Mouse (Mus musculus) CH12.LX (cell line): ENCODE measurements around the gene Cables2. TPM values are rescaled to one million over a fixed set of nuclear protein-coding genes. Genes with fewer than 3 reads are reported as not detected.

ENCODE experiments used
- DNase-seq: peaks from one replicate; pipeline ENCODE4 v3.0.0-alpha.2; 2013; ENCODE audit errors: extremely low read depth
- H3K27ac ChIP-seq: 2 replicates; pipeline ENCODE4 v1.5.1; 2012; ENCODE audit warnings: low read depth, mild to moderate bottlenecking, control low read depth, moderate library complexity; ENCODE audit not compliant: insufficient read depth
- H3K27me3 ChIP-seq: replicated peaks from 2 replicates; pipeline ENCODE3; 2012; ENCODE audit warnings: inconsistent platforms
- H3K36me3 ChIP-seq, 2 experiments: replicated peaks in 1 of 2; 2 replicates each; pipeline versions ENCODE3 to v1.6.1; 2012; ENCODE audit warnings: inconsistent platforms in 1 of 2, low read length in 1 of 2, mild to moderate bottlenecking in 1 of 2, mixed read lengths in 1 of 2, moderate library complexity in 1 of 2; ENCODE audit not compliant: control insufficient read depth in 1 of 2, insufficient read depth in 1 of 2
- H3K4me1 ChIP-seq, 2 experiments: 2 replicates each; pipeline ENCODE4 v1.6.1; 2012; ENCODE audit warnings: inconsistent platforms in 1 of 2, moderate library complexity in 1 of 2; ENCODE audit not compliant: insufficient read depth in 2 of 2, control insufficient read depth in 1 of 2
- H3K4me2 ChIP-seq: 2 replicates; pipeline ENCODE4 v1.6.1; 2012; ENCODE audit warnings: low read depth, mild to moderate bottlenecking, control low read depth; ENCODE audit not compliant: poor library complexity, insufficient read depth, severe bottlenecking
- H3K4me3 ChIP-seq, 3 experiments: fragments of 150-350 bp in 1 of 3; sonication (generic) in 1 of 3; replicated peaks in 1 of 3; 2 replicates each; pipeline versions ENCODE3 to v1.5.1; 2011 to 2012; ENCODE audit warnings: low read depth in 2 of 3, low read length in 2 of 3, mild to moderate bottlenecking in 2 of 3, moderate library complexity in 2 of 3, control low read depth in 1 of 3, improper control_type of control experiment in 1 of 3, inconsistent platforms in 1 of 3, mixed read lengths in 1 of 3; ENCODE audit not compliant: poor library complexity in 1 of 3
- H3K79me2 ChIP-seq: replicated peaks from 2 replicates; pipeline ENCODE4 v1.6.1; 2012; ENCODE audit warnings: mild to moderate bottlenecking, moderate library complexity; ENCODE audit not compliant: control insufficient read depth, poor library complexity, insufficient read depth, severe bottlenecking; ENCODE audit errors: extremely low read depth
- H3K9ac ChIP-seq: 2 replicates; pipeline ENCODE4 v1.6.1; 2012; ENCODE audit warnings: low read depth, mild to moderate bottlenecking, control low read depth, moderate library complexity; ENCODE audit not compliant: insufficient read depth
- H3K9me3 ChIP-seq: replicated peaks from 2 replicates; pipeline ENCODE3; 2012; ENCODE audit warnings: low read length, inconsistent platforms, mixed read lengths
- BHLHE40 ChIP-seq: IDR thresholded peaks from 2 replicates; pipeline ENCODE4 v1.6.1; 2011; ENCODE audit warnings: mild to moderate bottlenecking, low read depth, low read length, improper control_type of control experiment
- CHD1 ChIP-seq: IDR thresholded peaks from 2 replicates; pipeline ENCODE4 v1.6.1; 2012; ENCODE audit warnings: low read depth, low read length, improper control_type of control experiment, inconsistent platforms
- E2F4 ChIP-seq: IDR thresholded peaks from 2 replicates; pipeline ENCODE4 v1.6.1; 2011; ENCODE audit warnings: low read depth, low read length, improper control_type of control experiment; ENCODE audit not compliant: insufficient replicate concordance
- ELF1 ChIP-seq: IDR thresholded peaks from 2 replicates; pipeline ENCODE4 v1.6.1; 2014; ENCODE audit warnings: low read depth, mild to moderate bottlenecking, inconsistent platforms, low read length, improper control_type of control experiment
- EP300 ChIP-seq: IDR thresholded peaks from 2 replicates; pipeline ENCODE4 v1.6.1; 2011; ENCODE audit warnings: low read length, improper control_type of control experiment
- HCFC1 ChIP-seq: IDR thresholded peaks from 2 replicates; pipeline ENCODE4 v1.6.1; 2012; ENCODE audit warnings: low read depth, mild to moderate bottlenecking, inconsistent platforms, low read length, improper control_type of control experiment
- JUND ChIP-seq: conservative IDR thresholded peaks from 2 replicates; pipeline ENCODE4 v1.6.1; 2011; ENCODE audit warnings: low read depth, low read length, improper control_type of control experiment
- MAFK ChIP-seq: IDR thresholded peaks from 2 replicates; pipeline ENCODE4 v1.6.1; 2011; ENCODE audit warnings: low read length, improper control_type of control experiment; ENCODE audit not compliant: insufficient replicate concordance
- MXI1 ChIP-seq: IDR thresholded peaks from 2 replicates; pipeline ENCODE4 v1.6.1; 2011; ENCODE audit warnings: mild to moderate bottlenecking, low read depth, low read length, improper control_type of control experiment
- MYC ChIP-seq: IDR thresholded peaks from 2 replicates; pipeline ENCODE4 v1.6.1; 2011; ENCODE audit warnings: low read depth, mild to moderate bottlenecking, improper control_type of control experiment, low read length
- NELFE ChIP-seq: IDR thresholded peaks from 2 replicates; pipeline ENCODE4 v1.6.1; 2011; ENCODE audit warnings: low read depth, low read length, improper control_type of control experiment
- PAX5 ChIP-seq: IDR thresholded peaks from 2 replicates; pipeline ENCODE4 v1.6.1; 2012; ENCODE audit warnings: low read length, inconsistent platforms, mixed read lengths
- RAD21 ChIP-seq: IDR thresholded peaks from 2 replicates; pipeline ENCODE4 v1.6.1; 2011; ENCODE audit warnings: low read depth, mild to moderate bottlenecking, low read length, improper control_type of control experiment, moderate library complexity
- RCOR1 ChIP-seq: conservative IDR thresholded peaks from 2 replicates; pipeline ENCODE4 v1.6.1; 2012; ENCODE audit warnings: low read depth, mild to moderate bottlenecking, inconsistent platforms, low read length, improper control_type of control experiment
- SMC3 ChIP-seq: IDR thresholded peaks from 2 replicates; pipeline ENCODE4 v1.6.1; 2011; ENCODE audit warnings: low read depth, low read length, improper control_type of control experiment
- TBP ChIP-seq: conservative IDR thresholded peaks from 2 replicates; pipeline ENCODE4 v1.6.1; 2011; ENCODE audit warnings: low read depth, low read length, improper control_type of control experiment
- TCF12 ChIP-seq: IDR thresholded peaks from 2 replicates; pipeline ENCODE4 v1.6.1; 2014; ENCODE audit warnings: low read depth, mild to moderate bottlenecking, inconsistent platforms, low read length, improper control_type of control experiment
- ZC3H11A ChIP-seq: IDR thresholded peaks from 2 replicates; pipeline ENCODE4 v1.6.1; 2012; ENCODE audit warnings: low read depth, mild to moderate bottlenecking, inconsistent platforms, low read length, improper control_type of control experiment
- ZNF384 ChIP-seq: IDR thresholded peaks from 2 replicates; pipeline ENCODE4 v1.6.1; 2012; ENCODE audit warnings: low read depth, low read length, improper control_type of control experiment, inconsistent platforms
- dilution Hi-C: fragments of 300-500 bp; cut with MboI; formaldehyde crosslinking; loops from 2 replicates; pipeline ENCODE4 v1.14.3; 2020; ENCODE audit warnings: low sequenced_read_pairs; ENCODE audit not compliant: extremely low pct_unique_long_range_greater_than_20kb, extremely low pct_ligation_motif_present
- in situ Hi-C: fragments of 300-500 bp; cut with MboI; formaldehyde crosslinking; loops from 3 replicates; pipeline ENCODE4 v1.14.3; 2019; ENCODE audit warnings: low sequenced_read_pairs, low pct_ligation_motif_present, low pct_unique_long_range_greater_than_20kb, mixed read lengths
- polyA plus RNA-seq: library from polyadenylated mRNA; unstranded; fragments of >175 nt; gene quantifications from 2 replicates; pipeline ENCODE4 v1.2.1, GENCODE M21; 2012; ENCODE audit warnings: low read depth; ENCODE audit not compliant: insufficient read length
- total RNA-seq, 2 experiments: library from RNA; depleted of rRNA; stranded (reverse); fragments of 300-350 nt in 1 of 2; fragments of >200 nt in 1 of 2; gene quantifications; 2 replicates each; pipeline ENCODE4 v1.2.3; 2012 to 2014

The Cables2 gene
- total and polyA plus RNA-seq, 3 experiments = 13.0 to 29.9 (median 17.2) TPM

DNA sequence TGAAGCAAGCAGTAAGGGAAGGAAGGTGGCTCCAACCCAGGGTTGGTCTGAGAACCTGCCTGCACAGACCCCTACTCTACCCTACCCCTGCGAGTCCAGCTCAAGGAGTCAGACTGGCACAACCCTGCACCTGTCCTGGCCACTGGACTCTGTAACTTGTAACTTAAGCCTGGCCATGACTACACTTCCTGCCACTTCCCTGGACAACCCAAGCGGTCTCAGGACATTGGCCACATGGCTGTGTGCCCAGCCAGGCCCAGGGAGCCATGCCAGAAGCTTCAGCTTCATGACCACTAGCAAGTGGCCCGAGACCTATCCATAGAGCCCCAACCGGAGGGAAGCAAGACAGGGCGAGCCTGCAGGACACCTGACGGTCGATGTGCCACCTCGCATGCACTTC is 55.7 kb downstream of the Cables2 start:
- peaks cover 74% of the 10 kb centered on the region for H3K27me3 ChIP-seq
- H3K4me2 ChIP-seq = no peak overlapping the region
- no peak for DNase-seq
- in situ Hi-C loops = no loop called here
- H3K4me1 ChIP-seq = peaks cover 0 to 3% of the 10 kb centered on the region in 2 experiments; a peak in 2 of 4 replicates
- peaks cover 2% of the 10 kb centered on the region for H3K9me3 ChIP-seq
- H3K27ac ChIP-seq = no peak overlapping the region
- H3K79me2 ChIP-seq = no peaks in the 10 kb centered on the region
- H3K36me3 ChIP-seq = no peaks in the 10 kb centered on the region
- dilution Hi-C loops = no loop called here
- no peak overlapping the region for H3K9ac ChIP-seq
- H3K4me3 ChIP-seq = no peak overlapping the region
- TF ChIP-seq SMC3 = no peak
- no peak for TF ChIP-seq ELF1
- no peak for TF ChIP-seq MAFK
- TF ChIP-seq BHLHE40 = no peak
- no peak for TF ChIP-seq MYC
- no peak for TF ChIP-seq JUND
- no peak for TF ChIP-seq RAD21
- no peak for TF ChIP-seq MXI1

GRCm38 (mm10) chr2:180216921-180217320 is 56.4 kb downstream of the Cables2 start:
- no peak for TF ChIP-seq RCOR1
- TF ChIP-seq ZNF384 = no peak
- TF ChIP-seq, all 38 proteins: peak for 0
- dilution Hi-C loops = no loop called here
- Histone ChIP-seq H3K9ac (no peak overlapping the region), H3K27me3 (peaks cover 67% of the 10 kb centered on the region), H3K4me3 (no peak overlapping the region), H3K27ac (no peak overlapping the region), H3K4me1 (peaks cover 0 to 3% of the 10 kb centered on the region in 2 experiments; a peak in 2 of 4 replicates), H3K36me3 (no peaks in the 10 kb centered on the region), H3K4me2 (no peak overlapping the region; the same call in 1 of the 2 replicates), H3K9me3 (peaks cover 4% of the 10 kb centered on the region), H3K79me2 (no peaks in the 10 kb centered on the region)
- in situ Hi-C loops = no loop called here
- DNase-seq = no peak

GRCm38 (mm10) chr2:180215951-180216350 is 57.3 kb downstream of the Cables2 start:
- Histone ChIP-seq H3K4me3 (no peak overlapping the region), H3K36me3 (no peaks in the 10 kb centered on the region), H3K4me2 (no peak overlapping the region), H3K79me2 (no peaks in the 10 kb centered on the region), H3K4me1 (peaks cover 0 to 3% of the 10 kb centered on the region in 2 experiments; a peak in 2 of 4 replicates), H3K27me3 (peaks cover 59% of the 10 kb centered on the region), H3K9ac (no peak overlapping the region), H3K9me3 (peaks cover 4% of the 10 kb centered on the region), H3K27ac (no peak overlapping the region)
- dilution Hi-C loops = no loop called here
- TF ChIP-seq ZC3H11A (no peak), PAX5 (no peak), HCFC1 (no peak), MYC (no peak), E2F4 (no peak), TCF12 (no peak), SMC3 (no peak), NELFE (no peak), RAD21 (no peak), MAFK (no peak), TBP (no peak), JUND (no peak), EP300 (no peak), CHD1 (no peak)
- DNase-seq = no peak
- in situ Hi-C loops = no loop called here
